Mouse (Mus musculus) kidney, adult 2 months (tissue): ENCODE measurements around the gene Ppara.

Experiments
- CTCF ChIP-seq: fragments of 200-500 bp; conservative IDR thresholded peaks from 2 replicates; pipeline ENCODE4 v1.5.1; 2011; ENCODE audit warnings: low read depth, mild to moderate bottlenecking, control low read depth, low read length, moderate library complexity, mixed read lengths; ENCODE audit not compliant: insufficient read depth, insufficient read length
- POLR2A ChIP-seq: fragments of 200-500 bp; IDR thresholded peaks from one replicate; pipeline ENCODE4 v1.6.1; 2011; ENCODE audit warnings: low read depth, low read length, control low read depth

DNA sequence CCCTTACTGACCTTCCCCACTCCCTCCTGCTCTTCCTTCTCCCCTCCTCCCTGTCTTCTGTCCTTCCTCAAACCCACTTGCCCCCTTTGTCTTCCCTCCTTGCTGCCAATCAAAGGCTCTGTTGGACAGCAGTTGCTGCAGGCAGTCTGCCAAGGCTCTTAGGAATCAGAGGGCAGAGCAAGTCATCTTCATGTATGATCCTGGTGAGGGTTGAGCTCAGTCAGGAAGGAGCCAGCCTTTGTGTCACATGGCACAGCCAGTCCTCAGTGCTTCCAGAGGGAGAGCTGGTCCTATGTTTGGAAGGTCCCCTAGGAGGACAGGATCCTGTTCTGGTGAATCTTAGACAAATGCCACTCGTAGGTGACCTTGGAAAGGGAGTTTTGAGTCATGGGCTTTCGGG is 68.1 kb downstream of the Ppara start:
- TF ChIP-seq CTCF (no peak), POLR2A (no peak)
